Mouse (Mus musculus) myocyte (in vitro differentiated cells): ENCODE measurements around the gene Crybg2.

ENCODE experiments used
- MAX ChIP-seq: IDR thresholded peaks from one replicate; pipeline ENCODE4 v1.6.1; 2011; ENCODE audit warnings: low read depth, mild to moderate bottlenecking, control low read depth
- MYOG ChIP-seq, 3 experiments: IDR thresholded peaks; one replicate each; pipeline ENCODE4 v1.6.1; 2011; ENCODE audit warnings: control low read depth in 2 of 3, low read depth in 2 of 3, mild to moderate bottlenecking in 2 of 3; ENCODE audit not compliant: insufficient read length in 2 of 3, control insufficient read depth in 1 of 3, insufficient read depth in 1 of 3
- POLR2A ChIP-seq: IDR thresholded peaks from one replicate; pipeline ENCODE4 v1.6.1; 2011; ENCODE audit warnings: low read depth, mild to moderate bottlenecking, control low read depth, moderate library complexity; ENCODE audit not compliant: insufficient read length
- POLR2AphosphoS2 ChIP-seq: IDR thresholded peaks from one replicate; pipeline ENCODE4 v1.6.1; 2011; ENCODE audit warnings: low read depth, control low read depth; ENCODE audit not compliant: insufficient read length
- TCF12 ChIP-seq: IDR thresholded peaks from one replicate; pipeline ENCODE4 v1.6.1; 2011; ENCODE audit warnings: mild to moderate bottlenecking, control low read depth; ENCODE audit not compliant: poor library complexity, insufficient read depth, severe bottlenecking

DNA sequence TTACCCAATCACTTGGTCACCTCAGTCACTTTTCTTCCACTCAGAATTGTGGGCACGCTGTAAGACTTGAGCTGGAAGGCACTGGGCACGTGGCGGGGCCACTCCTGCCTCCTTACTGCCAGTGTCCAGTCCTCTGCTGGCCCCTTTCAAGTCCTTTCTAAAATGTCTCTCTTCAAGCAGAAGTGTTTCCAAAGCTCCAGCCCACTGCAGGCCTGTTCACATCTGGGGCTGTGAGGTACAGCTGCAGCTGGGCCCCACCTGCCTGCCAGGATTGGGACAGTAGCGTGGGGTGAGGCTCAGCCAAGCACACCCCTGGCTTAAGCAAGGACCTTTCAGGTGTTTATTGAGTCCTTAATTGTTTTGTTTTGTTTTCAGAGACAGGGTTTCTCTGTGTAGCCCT, 53.4 kb downstream of the Crybg2 start:
- no peak for TF ChIP-seq MAX
- TF ChIP-seq POLR2A, result no peak
- no peak for TF ChIP-seq MYOG (IDR thresholded peaks at IDR 0.05; ENCODE audit: control insufficient read depth in 1 of 3, insufficient read depth in 1 of 3, insufficient read length in 2 of 3, low read depth in 2 of 3)
- TF ChIP-seq POLR2AphosphoS2, result no peak
- TF ChIP-seq TCF12, result no peak
